Mouse (Mus musculus): ENCODE results near the gene Otud3. TPM values are rescaled to one million over a fixed set of nuclear protein-coding genes. Genes with fewer than 3 reads are reported as not detected.
A peak's percentile ranks its signal among the peaks of the same experiment; 100 is the strongest.

Otud3 gene
- polyA plus RNA-seq, 1 experiment from 2014 or later, result 4.2 TPM

DNA sequence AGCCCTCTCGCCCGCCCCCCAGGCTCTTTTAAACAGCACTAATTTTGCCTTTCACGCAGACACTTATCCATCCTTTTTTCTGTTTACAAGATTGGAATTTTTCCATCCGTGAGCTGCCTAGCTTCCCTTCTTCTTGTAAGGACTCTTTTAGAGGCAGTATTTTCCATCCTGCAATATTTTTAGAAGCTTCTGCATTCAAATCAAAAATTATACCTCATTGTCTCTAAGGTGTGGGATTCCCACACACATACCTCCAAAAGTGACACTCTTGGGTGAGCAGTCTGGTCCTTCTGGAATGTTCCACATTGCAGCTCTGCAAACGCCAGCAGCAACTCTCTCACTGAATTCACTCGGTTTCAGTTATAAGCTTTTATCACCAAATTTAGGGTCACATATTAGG lies 60.8 kb downstream of the Otud3 start:
- H3K4me2 ChIP-seq (replicated peaks; ENCODE audit: low read depth, low read length), result no peak overlapping the region
- WGBS, result 81% methylated on average over 6 of the region's 6 CpGs
- no peaks in the 10 kb centered on the region for H3K9me3 ChIP-seq (ENCODE audit: control insufficient read depth, low read length)
- H3K9ac ChIP-seq (ENCODE audit: low read depth, low read length), result no peak overlapping the region
- no peaks in the 10 kb centered on the region for H3K27me3 ChIP-seq (ENCODE audit: control insufficient read depth, insufficient read depth, low read length)
- ATAC-seq (ENCODE audit: low FRiP score, low TSS enrichment), result no peak
- no peaks in the 10 kb centered on the region for H3K36me3 ChIP-seq (ENCODE audit: control insufficient read depth, insufficient read depth, low read length)
- no peak overlapping the region for H3K27ac ChIP-seq (ENCODE audit: low read depth, low read length)
- no peak overlapping the region for H3K4me3 ChIP-seq (ENCODE audit: low read length)
- H3K4me1 ChIP-seq (ENCODE audit: control insufficient read depth, insufficient read depth, low read length), result no peaks in the 10 kb centered on the region

DNA sequence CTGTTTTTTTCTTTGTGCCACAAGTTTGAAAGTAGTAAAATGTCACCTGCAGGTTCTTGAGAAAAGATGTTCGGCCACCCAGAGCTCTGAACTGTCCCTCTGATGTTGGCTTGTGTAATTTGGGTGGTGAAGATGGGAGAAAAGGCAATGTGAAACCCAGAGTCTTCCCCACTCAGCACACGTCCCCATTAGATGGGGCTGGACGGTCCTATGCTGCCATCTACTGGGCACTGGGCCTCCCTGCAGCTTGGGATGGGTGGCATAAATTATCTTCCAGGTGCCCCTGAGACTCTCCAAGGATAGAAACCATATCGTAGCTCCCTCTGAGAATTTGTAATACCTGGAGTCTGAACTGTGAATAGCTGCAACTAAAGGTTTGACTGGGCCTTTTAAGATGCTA lies 62.3 kb downstream of the Otud3 start:
- ATAC-seq (ENCODE audit: low FRiP score, low TSS enrichment), result 0 out of 2 replicates have a peak, but pooled peaks have one; percentile 28
- Histone ChIP-seq H3K36me3 (ENCODE audit: control insufficient read depth, insufficient read depth, low read length) (no peaks in the 10 kb centered on the region), H3K9me3 (ENCODE audit: control insufficient read depth, low read length) (no peaks in the 10 kb centered on the region), H3K4me2 (replicated peaks; ENCODE audit: low read depth, low read length) (no peak overlapping the region), H3K4me3 (ENCODE audit: low read length) (no peak overlapping the region), H3K9ac (ENCODE audit: low read depth, low read length) (no peak overlapping the region), H3K4me1 (ENCODE audit: control insufficient read depth, insufficient read depth, low read length) (no peaks in the 10 kb centered on the region), H3K27me3 (ENCODE audit: control insufficient read depth, insufficient read depth, low read length) (no peaks in the 10 kb centered on the region), H3K27ac (ENCODE audit: low read depth, low read length) (no peak overlapping the region)
- 5% methylated on average over 4 of the region's 4 CpGs for WGBS

Other genes starting within 250 kb of the Otud3 start
- 0.46 and 0.81 TPM in 2 replicates for gene Pla2g2c, start 189.2 kb downstream of the Otud3 start, polyA plus RNA-seq (2014; fragmentation: Nextera tagmentation; extraction: Ambion mirVana)
- 1.3 and 2.0 TPM in 2 replicates for gene Ubxn10, start 176.8 kb downstream of the Otud3 start, polyA plus RNA-seq (2014; fragmentation: Nextera tagmentation; extraction: Ambion mirVana)
- not detected in 2 replicates for gene Pla2g2f, start 156.3 kb downstream of the Otud3 start, polyA plus RNA-seq (2014; fragmentation: Nextera tagmentation; extraction: Ambion mirVana)
- gene Pla2g2d, start 138.2 kb downstream of the Otud3 start, polyA plus RNA-seq (2014; fragmentation: Nextera tagmentation; extraction: Ambion mirVana), result not detected in 2 replicates
- gene Pla2g5, start 50.5 kb downstream of the Otud3 start, polyA plus RNA-seq (2014; fragmentation: Nextera tagmentation; extraction: Ambion mirVana), result 0.34 and 0.35 TPM in 2 replicates
- not detected in 2 replicates for gene Gm13030, start 40.0 kb downstream of the Otud3 start, polyA plus RNA-seq (2014; fragmentation: Nextera tagmentation; extraction: Ambion mirVana)
- 0.76 and 0.84 TPM in 2 replicates for gene Pla2g2e, start 36.0 kb downstream of the Otud3 start, polyA plus RNA-seq (2014; fragmentation: Nextera tagmentation; extraction: Ambion mirVana)
- gene Rnf186, start 53.2 kb upstream of the Otud3 start, polyA plus RNA-seq (2014; fragmentation: Nextera tagmentation; extraction: Ambion mirVana), result 4.3 and 5.8 TPM in 2 replicates
- 3.5 and 4.7 TPM in 2 replicates for gene Tmco4, start 58.9 kb upstream of the Otud3 start, polyA plus RNA-seq (2014; fragmentation: Nextera tagmentation; extraction: Ambion mirVana)
- gene Htr6, start 161.6 kb upstream of the Otud3 start, polyA plus RNA-seq (2014; fragmentation: Nextera tagmentation; extraction: Ambion mirVana), result 0.10 and 0.12 TPM in 2 replicates
- gene Nbl1, start 179.0 kb upstream of the Otud3 start, polyA plus RNA-seq (2014; fragmentation: Nextera tagmentation; extraction: Ambion mirVana), result 15.5 and 22.3 TPM in 2 replicates
- gene Minos1, start 217.2 kb upstream of the Otud3 start, polyA plus RNA-seq (2014; fragmentation: Nextera tagmentation; extraction: Ambion mirVana), result 509 and 677 TPM in 2 replicates